Mouse (Mus musculus): ENCODE data around the gene Pfn5.
"Not testable (repeated sequence)": the region's sequence is repeated elsewhere in the genome, so short reads cannot be mapped to it uniquely, and the experiment has no call there.

Pfn5 gene

GRCm38 (mm10) chrX:95557887-95558286, at the start of gene Pfn5, which contains the start of gene Asb12:
Gene Pfn5 (plus strand): TSS chrX:95558104.
Gene Asb12 (minus strand): TSS chrX:95557987.
- no peak for ATAC-seq (ENCODE audit: insufficient number of reproducible peaks, low FRiP score, low TSS enrichment)

GRCm38 (mm10) chrX:95523883-95524282, 34.0 kb upstream of the Pfn5 start:
- no peak for ATAC-seq (ENCODE audit: insufficient number of reproducible peaks, low FRiP score, low TSS enrichment)

- ATAC-seq (ENCODE audit: insufficient number of reproducible peaks, low FRiP score, low TSS enrichment): no peak
These were observed 32.7 kb upstream of the Pfn5 start for GRCm38 (mm10) chrX:95525166-95525565.

GRCm38 (mm10) chrX:95535493-95535892, 22.4 kb upstream of the Pfn5 start:
- ATAC-seq (ENCODE audit: insufficient number of reproducible peaks, low FRiP score, low TSS enrichment): not testable (repeated sequence)

GRCm38 (mm10) chrX:95554321-95554720, 3.6 kb upstream of the Pfn5 start:
- ATAC-seq (ENCODE audit: insufficient number of reproducible peaks, low FRiP score, low TSS enrichment): no peak

- no peak for ATAC-seq (ENCODE audit: insufficient number of reproducible peaks, low FRiP score, low TSS enrichment)
These were observed 42.7 kb downstream of the Pfn5 start for GRCm38 (mm10) chrX:95600609-95601008.

Data from cerebellum, adult (tissue).